Mouse (Mus musculus) limb, embryonic 14.5 days (tissue): ENCODE results near the gene Irgq. TPM values are rescaled to one million over a fixed set of nuclear protein-coding genes. Genes with fewer than 3 reads are reported as not detected.
"Not testable (repeated sequence)": the region's sequence is repeated elsewhere in the genome, so short reads cannot be mapped to it uniquely, and the experiment has no call there.

Experiments
- ATAC-seq: fragments of 200-750 bp; cut with Nextera tagmentation; 2 replicates; pipeline ENCODE4 v1.8.0; 2017; ENCODE audit warnings: low read depth, moderate number of reproducible peaks, moderate TSS enrichment; ENCODE audit not compliant: low FRiP score
- DNase-seq: peaks from one replicate; pipeline ENCODE4 v3.0.0-alpha.2; 2015; ENCODE audit warnings: low spot score
- H3K27ac ChIP-seq: fragments of 300-500 bp; sonication (generic); replicated peaks from 2 replicates; pipeline ENCODE4 v1.5.1; 2014; ENCODE audit warnings: low read depth, mild to moderate bottlenecking, low read length, moderate library complexity, mixed read lengths
- H3K27me3 ChIP-seq: fragments of 300-500 bp; sonication (generic); 2 replicates; pipeline ENCODE4 v1.6.1; 2014; ENCODE audit warnings: low read length, mixed read lengths; ENCODE audit not compliant: control insufficient read depth, insufficient read depth
- H3K36me3 ChIP-seq: fragments of 300-500 bp; sonication (generic); 2 replicates; pipeline ENCODE4 v1.6.1; 2014; ENCODE audit warnings: mild to moderate bottlenecking, low read length, moderate library complexity, mixed read lengths; ENCODE audit not compliant: control insufficient read depth, insufficient read depth
- H3K4me1 ChIP-seq: fragments of 300-500 bp; sonication (generic); 2 replicates; pipeline ENCODE4 v1.6.1; 2014; ENCODE audit warnings: antibody characterized with exemption, low read length, mixed read lengths; ENCODE audit not compliant: control insufficient read depth, insufficient read depth
- H3K4me2 ChIP-seq: fragments of 300-500 bp; sonication (generic); replicated peaks from 2 replicates; pipeline ENCODE4 v1.6.1; 2014; ENCODE audit warnings: low read depth, mild to moderate bottlenecking, low read length, moderate library complexity; ENCODE audit not compliant: severe bottlenecking
- H3K4me3 ChIP-seq: fragments of 300-500 bp; sonication (generic); replicated peaks from 2 replicates; pipeline ENCODE4 v1.5.1; 2014; ENCODE audit warnings: low read length
- H3K9ac ChIP-seq: fragments of 300-500 bp; sonication (generic); 2 replicates; pipeline ENCODE4 v1.6.1; 2014; ENCODE audit warnings: mild to moderate bottlenecking, low read depth, low read length, moderate library complexity; ENCODE audit not compliant: severe bottlenecking
- H3K9me3 ChIP-seq: fragments of 300-500 bp; sonication (generic); 2 replicates; pipeline ENCODE4 v1.6.1; 2016; ENCODE audit warnings: low read length; ENCODE audit not compliant: control insufficient read depth
- POLR2A ChIP-seq: fragments of 200-500 bp; IDR thresholded peaks from 2 replicates; pipeline ENCODE4 v1.8.0; 2012; ENCODE audit warnings: inconsistent platforms, mild to moderate bottlenecking, moderate library complexity, borderline replicate concordance; ENCODE audit not compliant: insufficient read depth, insufficient read length; ENCODE audit errors: extremely low read depth
- WGBS: fragments of 180-500 bp; shearing (Covaris S2); extraction: QIAGEN DNeasy Blood & Tissue Kit; methylation state at CpG from one replicate; pipeline ENCODE4 v1.1.7; 2014; 5-methylcytosine and 5-hydroxymethylcytosine counted together
- polyA plus RNA-seq, 2 experiments: library from polyadenylated mRNA; depleted of rRNA in 1 of 2; stranded (reverse) in 1 of 2; unstranded in 1 of 2; fragments of >200 nt; fragmentation: Nextera tagmentation in 1 of 2; extraction: Ambion mirVana in 1 of 2; gene quantifications; 2 replicates each; pipeline versions ENCODE4 v1.2.1 to v1.2.3; 2012 to 2014

Gene Irgq
- polyA plus RNA-seq (2012; rRNA removed) (16.3 and 21.9 TPM in 2 replicates), polyA plus RNA-seq (2014; fragmentation: Nextera tagmentation; extraction: Ambion mirVana) (10.7 TPM in 2 replicates)

- no peaks in the 10 kb centered on the region for H3K27me3 ChIP-seq
- peak within 1 kb of the TSS; percentile 83 for H3K27ac ChIP-seq
- ATAC-seq = peak; percentile 95
- H3K4me3 ChIP-seq = peak within 1 kb of the TSS; percentile 66
- H3K36me3 ChIP-seq = peaks cover 26% of the 10 kb centered on the region
- TF ChIP-seq POLR2A = 0 out of 2 replicates have a peak, but pooled peaks have one; percentile 38
- peak; percentile 100 for DNase-seq
- H3K9me3 ChIP-seq = no peaks in the 10 kb centered on the region
- peak within 1 kb of the TSS; percentile 94 for H3K4me2 ChIP-seq
- H3K9ac ChIP-seq = peak within 1 kb of the TSS; percentile 72
- WGBS = under 1% methylated on average over 44 of the region's 44 CpGs
- H3K4me1 ChIP-seq = peaks cover 26% of the 10 kb centered on the region
These were observed at the start of gene Irgq for GRCm38 (mm10) chr7:24530062-24530931. Gene Irgq (plus strand): TSS chr7:24530689.

- no peak overlapping the region for H3K27ac ChIP-seq
- ATAC-seq (no peak), DNase-seq (no peak)
- no peak for TF ChIP-seq POLR2A
- H3K36me3 ChIP-seq = no peaks in the 10 kb centered on the region
- H3K27me3 ChIP-seq = peaks cover 9% of the 10 kb centered on the region; the same call in 1 of the 2 replicates
- H3K4me2 ChIP-seq = peak overlapping the region; percentile 96
- H3K4me1 ChIP-seq = no peaks in the 10 kb centered on the region
- no peaks in the 10 kb centered on the region for H3K9me3 ChIP-seq
- peak overlapping the region; percentile 63 for H3K4me3 ChIP-seq
- H3K9ac ChIP-seq = peak overlapping the region; percentile 66
- WGBS = 14% methylated on average over 14 of the region's 14 CpGs
These were observed 49.5 kb upstream of the Irgq start for GRCm38 (mm10) chr7:24480986-24481473.

- WGBS = under 1% methylated on average over 57 of the region's 83 CpGs
- peak within 1 kb of the TSS; percentile 66 for H3K9ac ChIP-seq
- DNase-seq (peak; percentile 72), ATAC-seq (peak; percentile 91)
- no peak within 1 kb of the TSS for H3K27ac ChIP-seq
- peaks cover 9% of the 10 kb centered on the region; the same call in 1 of the 2 replicates for H3K27me3 ChIP-seq
- H3K4me3 ChIP-seq = peak within 1 kb of the TSS; percentile 63
- H3K4me2 ChIP-seq = peak within 1 kb of the TSS; percentile 96
- H3K4me1 ChIP-seq = no peaks in the 10 kb centered on the region
- TF ChIP-seq POLR2A = peak; percentile 52; the same call in 1 of the 2 replicates
- H3K36me3 ChIP-seq = no peaks in the 10 kb centered on the region
- no peaks in the 10 kb centered on the region for H3K9me3 ChIP-seq
These were observed 48.8 kb upstream of the Irgq start, which contains the start of gene Cadm4 for GRCm38 (mm10) chr7:24481474-24482207. Gene Cadm4 (plus strand): TSS chr7:24482023.

GRCm38 (mm10) chr7:24482208-24483020 is 48.1 kb upstream of the Irgq start:
- H3K27me3 ChIP-seq = peaks cover 9% of the 10 kb centered on the region; the same call in 1 of the 2 replicates
- H3K4me2 ChIP-seq = peak overlapping the region; percentile 96
- no peak overlapping the region for H3K27ac ChIP-seq
- H3K4me3 ChIP-seq = peak overlapping the region; percentile 63
- ATAC-seq = no peak
- no peaks in the 10 kb centered on the region for H3K36me3 ChIP-seq
- no peak for TF ChIP-seq POLR2A
- no peaks in the 10 kb centered on the region for H3K4me1 ChIP-seq
- DNase-seq = no peak
- no peaks in the 10 kb centered on the region for H3K9me3 ChIP-seq
- 3% methylated on average over 12 of the region's 38 CpGs for WGBS
- H3K9ac ChIP-seq = peak overlapping the region; percentile 66

GRCm38 (mm10) chr7:24483291-24483690 is 47.2 kb upstream of the Irgq start:
- 41% methylated on average over 6 of the region's 6 CpGs for WGBS
- not testable (repeated sequence) for H3K27ac ChIP-seq, DNase-seq, H3K4me1 ChIP-seq, H3K27me3 ChIP-seq, ATAC-seq, H3K4me2 ChIP-seq, H3K36me3 ChIP-seq, H3K9ac ChIP-seq, H3K4me3 ChIP-seq, H3K9me3 ChIP-seq
